Mouse (Mus musculus): ENCODE data around the gene Rbsn.

The Rbsn gene

DNA sequence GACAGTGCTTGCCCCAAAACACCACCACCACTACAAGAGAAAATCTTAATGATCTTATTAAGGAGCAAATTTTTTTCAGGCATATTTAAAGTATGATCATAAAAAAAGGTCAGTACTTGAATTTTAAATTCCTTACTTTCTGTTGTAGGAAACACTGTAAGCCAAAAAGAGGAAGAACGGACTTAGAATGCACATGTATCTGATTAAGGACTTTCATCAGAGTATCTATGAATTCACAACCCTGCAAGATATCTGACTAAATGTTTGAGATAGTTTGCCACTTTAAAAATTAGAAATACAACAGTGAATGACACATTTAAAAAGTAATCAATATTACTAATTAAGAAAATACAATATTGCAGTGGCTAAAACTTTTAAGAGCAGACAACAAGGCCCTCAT, 38.3 kb downstream of the Rbsn start:
- DNase-seq (ENCODE audit: low spot score), result no peak

GRCm38 (mm10) chr6:92162724-92163123, 52.0 kb downstream of the Rbsn start:
- no peak for DNase-seq (ENCODE audit: low spot score)

- DNase-seq (ENCODE audit: low spot score), result no peak
Measured at GRCm38 (mm10) chr6:92158801-92159200, 55.9 kb downstream of the Rbsn start.

DNA sequence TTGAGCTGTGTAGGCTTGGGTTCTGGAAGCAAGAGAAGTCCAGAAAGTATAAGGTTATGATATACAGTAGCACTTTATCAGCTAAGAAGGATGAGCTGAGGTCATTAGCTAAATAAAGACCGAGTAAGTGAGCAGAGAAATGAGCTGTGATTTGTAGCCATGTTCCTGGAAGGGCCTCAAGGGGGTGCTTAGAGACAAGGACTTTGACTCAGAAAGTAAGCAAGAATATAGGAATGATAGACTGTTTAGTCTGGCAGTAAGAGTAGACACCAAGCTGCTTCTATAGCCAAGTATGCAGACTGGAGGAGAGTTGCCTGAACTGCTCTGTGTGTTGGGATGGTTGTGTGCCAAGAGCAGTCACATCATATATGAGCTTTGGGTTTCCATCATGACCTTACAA, 61.0 kb downstream of the Rbsn start:
- no peak for DNase-seq (ENCODE audit: low spot score)

DNA sequence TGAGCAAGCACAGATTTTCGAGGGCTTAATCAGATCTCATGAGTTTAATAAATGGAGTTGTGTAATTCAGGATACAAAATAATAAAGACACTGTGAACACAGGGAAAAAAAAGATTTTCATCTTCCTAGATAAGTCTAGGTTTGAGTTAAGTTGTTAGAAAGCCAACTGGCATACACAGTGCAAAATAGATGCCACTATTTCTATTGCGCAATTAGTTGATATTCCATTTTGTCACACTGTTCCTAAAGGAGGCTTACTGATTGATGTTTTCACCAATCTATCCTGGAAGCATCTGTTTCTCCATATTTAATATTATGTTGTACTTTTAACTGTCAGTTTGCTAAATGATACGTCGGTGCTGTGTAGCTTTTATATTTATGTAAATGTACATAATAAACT, 68.8 kb downstream of the Rbsn start:
- DNase-seq (ENCODE audit: low spot score), result no peak
